Mouse (Mus musculus): ENCODE data around the gene Tigit. TPM values are rescaled to one million over a fixed set of nuclear protein-coding genes. Genes with fewer than 3 reads are reported as not detected.

Gene Tigit
- total RNA-seq, 2 experiments from 2014 or later = 0.40 TPM; not detected in 1

DNA sequence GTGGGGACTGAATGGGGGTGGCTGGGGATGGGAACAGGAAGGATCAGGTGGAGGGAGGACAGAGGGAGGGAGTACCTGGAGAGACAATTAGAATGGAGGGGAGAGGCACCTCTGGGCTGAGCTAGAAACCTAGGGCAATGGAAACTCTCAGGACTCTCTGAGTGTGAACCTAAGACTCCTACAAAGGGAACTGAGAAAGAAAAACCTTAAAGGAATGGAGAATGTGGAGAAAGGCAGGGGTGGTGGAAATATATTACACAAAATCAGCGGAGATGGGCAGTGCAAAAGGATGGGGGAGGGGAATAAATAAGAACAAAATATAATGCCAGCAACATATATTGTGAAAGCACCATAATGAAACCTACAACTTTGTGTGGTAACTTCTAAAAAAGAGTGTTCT is 8.0 kb upstream of the Tigit start:
- no peak for ATAC-seq (ENCODE audit: poor library complexity, severe bottlenecking)

GRCm38 (mm10) chr16:43668294-43668693 is 4.3 kb upstream of the Tigit start:
- ATAC-seq (ENCODE audit: poor library complexity, severe bottlenecking) = no peak

GRCm38 (mm10) chr16:43664861-43665260 is 915 bp upstream of the Tigit start:
- ATAC-seq (ENCODE audit: poor library complexity, severe bottlenecking) = no peak

- ATAC-seq (ENCODE audit: poor library complexity, severe bottlenecking) = no peak
Observed at GRCm38 (mm10) chr16:43662124-43663004, 1.6 kb downstream of the Tigit start.

GRCm38 (mm10) chr16:43661576-43661975 is 2.4 kb downstream of the Tigit start:
- no peak for ATAC-seq (ENCODE audit: poor library complexity, severe bottlenecking)

GRCm38 (mm10) chr16:43655183-43655787 is 8.7 kb downstream of the Tigit start:
- ATAC-seq (ENCODE audit: poor library complexity, severe bottlenecking) = peak; percentile 72

DNA sequence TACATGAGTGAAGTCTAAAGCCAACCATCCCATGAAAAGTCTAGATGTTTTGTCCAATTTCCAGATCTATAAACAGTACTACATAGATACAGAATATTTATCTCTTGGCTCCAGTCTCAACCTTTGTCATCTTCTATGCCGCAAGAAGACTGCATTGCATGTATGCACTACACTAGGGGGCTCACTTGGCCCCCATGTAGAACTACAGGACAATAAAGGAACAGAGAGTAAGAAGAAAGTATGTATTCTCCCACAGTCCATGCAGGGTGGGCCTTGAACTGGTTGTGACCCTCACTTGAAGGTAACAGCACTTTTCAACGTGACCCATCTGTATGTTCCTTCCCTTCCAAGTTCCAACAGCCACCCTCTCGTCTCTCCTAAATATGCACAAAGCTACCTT is 9.7 kb downstream of the Tigit start:
- ATAC-seq (ENCODE audit: poor library complexity, severe bottlenecking) = no peak

DNA sequence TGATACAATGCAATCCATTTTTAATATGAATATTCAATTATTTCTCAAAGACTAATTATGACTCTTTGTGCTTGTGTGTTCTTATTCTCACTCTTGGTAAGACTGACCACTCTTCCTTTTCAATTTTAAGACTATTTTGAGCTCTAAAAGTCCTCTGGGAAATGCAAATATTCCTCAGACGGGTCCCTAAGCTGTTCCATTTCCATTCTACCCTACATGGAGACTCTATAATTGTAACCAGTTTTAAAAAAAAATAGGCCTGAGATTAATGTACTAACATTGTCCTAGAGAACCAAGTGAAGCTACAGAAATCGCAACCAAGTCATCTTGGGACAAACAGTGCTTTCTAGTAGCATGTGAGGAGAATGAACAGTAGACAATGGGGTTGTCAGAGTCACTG is 10.7 kb downstream of the Tigit start:
- ATAC-seq (ENCODE audit: poor library complexity, severe bottlenecking) = no peak

DNA sequence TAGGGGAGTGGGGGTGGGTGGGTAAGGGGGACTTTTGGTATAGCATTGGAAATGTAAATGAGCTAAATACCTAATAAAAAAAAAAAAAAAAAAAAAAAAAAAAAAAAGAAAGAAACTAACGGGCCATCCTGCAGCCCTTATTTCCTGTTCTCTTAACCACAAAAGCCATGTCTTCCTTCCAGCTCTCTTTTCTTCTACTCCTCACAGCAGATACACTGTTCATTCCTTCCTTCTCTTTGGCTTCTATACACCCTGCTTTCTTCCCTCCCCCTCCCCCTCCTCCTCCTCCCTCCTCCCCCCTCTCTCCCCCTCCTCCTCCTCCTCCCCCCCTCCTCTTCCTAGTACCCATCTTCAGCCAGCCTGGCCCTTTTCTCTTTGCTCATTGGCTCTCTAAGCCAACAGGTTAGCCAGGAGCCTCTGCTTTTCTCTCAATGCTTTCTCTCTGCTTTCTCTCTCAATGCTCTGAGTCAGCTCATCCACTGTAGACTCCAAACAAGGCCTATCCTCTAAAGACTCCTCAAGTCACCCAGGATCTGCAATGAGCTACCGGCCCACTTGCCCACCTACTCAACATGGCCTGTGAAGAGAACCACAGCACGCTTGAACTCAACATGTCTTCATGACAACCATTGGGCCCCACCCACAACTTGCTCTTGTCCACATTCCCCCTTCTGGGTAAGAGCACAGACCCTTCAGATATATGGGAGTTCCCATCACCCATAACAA is 13.4 kb downstream of the Tigit start:
- no peak for ATAC-seq (ENCODE audit: poor library complexity, severe bottlenecking)

DNA sequence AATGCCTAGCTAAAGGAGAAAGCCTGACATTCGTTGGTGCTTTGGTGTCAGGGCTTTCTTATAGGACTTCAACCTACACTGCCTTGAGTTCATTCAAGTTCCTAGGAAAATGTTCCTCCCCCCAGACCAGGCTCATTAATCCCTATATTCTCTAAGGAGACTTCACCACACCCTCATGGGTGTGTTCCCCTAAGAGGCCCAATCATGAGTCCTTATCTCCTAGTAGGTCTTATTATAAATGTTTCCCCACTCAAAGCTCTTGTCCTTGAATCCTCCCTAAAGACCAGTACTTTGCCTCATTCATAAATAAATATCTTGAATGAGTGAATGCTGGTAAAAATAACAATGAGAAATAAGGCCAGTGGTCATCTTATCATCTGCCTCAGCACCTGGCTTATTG is 16.3 kb downstream of the Tigit start:
- no peak for ATAC-seq (ENCODE audit: poor library complexity, severe bottlenecking)

GRCm38 (mm10) chr16:43646943-43647342 is 17.0 kb downstream of the Tigit start:
- no peak for ATAC-seq (ENCODE audit: poor library complexity, severe bottlenecking)

- no peak for ATAC-seq (ENCODE audit: poor library complexity, severe bottlenecking)
Observed at GRCm38 (mm10) chr16:43645879-43646278, 18.1 kb downstream of the Tigit start.

DNA sequence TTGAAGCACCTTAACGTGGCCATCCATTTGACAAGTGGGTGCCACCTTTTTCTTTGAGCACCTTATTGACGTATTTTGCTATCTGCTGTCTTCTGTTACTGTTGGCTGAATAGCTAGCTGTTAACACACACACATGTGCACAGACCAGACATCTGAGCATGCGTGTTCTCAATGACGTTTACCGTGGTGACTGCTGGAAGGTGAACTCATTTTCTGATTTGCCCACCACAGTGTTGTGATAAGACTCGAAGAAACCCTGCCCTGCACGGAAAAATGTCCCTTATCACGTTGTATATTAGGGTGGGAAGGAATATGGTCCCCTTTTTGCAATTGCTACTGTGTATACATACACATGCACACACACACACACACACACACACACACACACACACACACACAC is 22.7 kb downstream of the Tigit start:
- ATAC-seq (ENCODE audit: poor library complexity, severe bottlenecking) = no peak

DNA sequence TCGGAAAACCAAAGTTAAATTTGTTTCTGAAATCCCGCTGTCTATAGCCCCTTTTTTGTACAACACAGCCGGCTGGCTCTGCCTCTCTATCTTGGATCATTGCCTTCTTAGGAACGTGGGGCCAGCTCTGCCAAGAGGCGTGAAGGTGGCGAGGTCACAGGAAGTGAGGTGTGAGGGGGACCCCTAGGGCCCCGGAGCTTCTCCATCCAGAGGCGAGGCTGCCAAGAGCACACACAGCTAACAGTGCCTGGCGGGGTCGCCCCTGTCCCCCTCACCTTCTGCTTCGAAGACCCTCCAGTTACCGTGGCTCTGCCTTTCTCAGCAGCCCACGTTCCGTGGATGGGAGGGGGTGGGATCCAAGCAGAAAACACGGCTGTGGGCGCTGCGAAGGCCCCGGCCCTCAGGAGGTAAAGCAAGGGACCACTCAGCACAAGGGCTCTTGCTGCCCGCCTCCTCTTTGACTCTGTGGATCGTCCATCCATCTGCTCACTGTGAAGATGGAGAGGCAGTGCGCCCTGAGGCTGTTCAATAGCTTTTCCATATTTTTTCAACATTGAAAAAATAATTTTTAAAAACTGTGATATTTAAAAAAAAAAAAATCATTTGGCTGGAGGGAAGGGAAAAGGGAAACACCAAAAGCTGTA is 25.4 kb downstream of the Tigit start:
- ATAC-seq (ENCODE audit: poor library complexity, severe bottlenecking) = no peak

DNA sequence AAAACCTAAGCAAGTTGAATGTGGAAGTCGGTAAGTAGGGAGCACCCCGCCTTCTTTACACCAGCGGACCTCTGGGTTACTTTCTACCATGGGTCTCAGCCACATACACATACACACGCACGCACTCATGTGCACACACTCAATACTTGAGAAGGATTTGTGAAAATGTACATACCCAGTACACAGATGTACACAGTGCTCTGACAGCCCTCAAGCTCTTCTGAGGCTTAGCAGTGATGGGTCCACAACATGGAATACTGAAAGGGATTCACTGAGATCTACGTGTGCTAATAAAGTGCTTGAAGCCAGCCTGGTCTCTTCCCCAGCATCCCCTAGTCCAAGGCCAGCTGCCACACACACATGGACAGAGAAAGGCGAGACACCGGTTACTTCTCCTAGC is 26.7 kb downstream of the Tigit start:
- no peak for ATAC-seq (ENCODE audit: poor library complexity, severe bottlenecking)

DNA sequence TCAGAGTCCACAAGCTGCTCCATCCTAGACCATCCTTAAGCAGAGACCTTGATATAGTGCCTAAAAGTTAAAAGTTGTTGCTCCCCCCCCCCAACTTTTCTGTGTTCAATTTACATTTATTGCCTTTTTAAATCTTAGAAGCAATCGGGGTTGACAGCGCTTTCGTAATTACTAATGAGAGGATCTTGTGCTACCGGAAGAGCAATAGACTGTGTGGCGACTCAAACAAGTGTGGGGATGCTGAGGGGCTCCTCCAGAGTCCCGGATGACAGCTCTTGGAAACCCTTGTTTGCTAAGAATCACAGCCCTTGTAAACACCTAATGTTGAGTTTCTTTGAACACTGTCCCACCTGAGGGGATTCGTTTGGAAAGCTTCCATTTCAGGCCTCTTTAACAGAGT is 29.9 kb downstream of the Tigit start:
- ATAC-seq (ENCODE audit: poor library complexity, severe bottlenecking) = no peak

- ATAC-seq (ENCODE audit: poor library complexity, severe bottlenecking) = no peak
Observed at GRCm38 (mm10) chr16:43631758-43632157, 32.2 kb downstream of the Tigit start.

- no peak for ATAC-seq (ENCODE audit: poor library complexity, severe bottlenecking)
Observed at GRCm38 (mm10) chr16:43628662-43629061, 35.3 kb downstream of the Tigit start.

GRCm38 (mm10) chr16:43625956-43626355 is 38.0 kb downstream of the Tigit start:
- ATAC-seq (ENCODE audit: poor library complexity, severe bottlenecking) = no peak

DNA sequence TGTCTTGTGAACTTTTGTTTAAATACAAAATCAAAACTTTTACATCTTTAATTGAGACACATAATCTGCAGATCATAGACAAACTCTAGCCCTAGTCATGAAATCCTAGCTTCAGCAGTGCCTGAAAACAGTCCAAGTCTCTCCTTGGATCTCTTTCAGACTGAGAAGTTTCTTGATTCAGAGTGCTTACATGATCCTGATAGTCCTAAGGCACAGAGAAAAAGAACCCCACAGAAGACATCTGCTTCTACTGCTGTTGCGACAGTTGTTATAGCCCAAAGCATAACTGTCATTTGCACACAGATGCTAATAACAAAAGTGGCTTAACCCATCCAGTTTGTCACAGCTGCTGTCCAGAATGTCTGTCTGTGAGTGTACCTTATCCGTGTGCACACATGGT is 38.7 kb downstream of the Tigit start:
- no peak for ATAC-seq (ENCODE audit: poor library complexity, severe bottlenecking)

DNA sequence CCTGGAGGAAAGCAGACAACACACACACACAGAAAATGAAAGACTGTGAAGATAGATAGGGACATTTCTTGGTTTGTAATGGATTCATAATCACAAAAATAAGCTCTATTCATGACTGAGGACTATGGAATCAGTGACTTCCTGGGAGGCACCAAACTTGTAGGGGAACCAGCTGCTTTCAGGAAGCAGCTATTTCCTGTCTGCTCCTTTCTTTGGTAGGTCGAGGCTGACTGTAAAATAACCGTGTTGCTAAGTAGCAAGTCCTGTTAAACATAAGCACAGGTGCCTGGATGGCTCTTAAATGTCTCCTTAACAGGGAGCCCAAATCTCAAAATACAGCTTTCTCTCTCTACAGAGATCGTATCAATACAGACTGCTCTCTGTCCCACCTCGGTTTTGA is 39.1 kb downstream of the Tigit start:
- no peak for ATAC-seq (ENCODE audit: poor library complexity, severe bottlenecking)

Measured in megakaryocyte, adult 5-6 weeks (primary cell).